Mouse (Mus musculus) ES-Bruce4 (cell line): ENCODE measurements around the gene Cd82.

ENCODE experiments used
- CTCF ChIP-seq: IDR thresholded peaks from one replicate; pipeline ENCODE4 v1.8.1; 2011; ENCODE audit warnings: low read depth, low read length
- EP300 ChIP-seq: IDR thresholded peaks from 2 replicates; pipeline ENCODE4 v1.6.1; 2011; ENCODE audit warnings: low read depth, low read length; ENCODE audit not compliant: insufficient read depth
- POLR2A ChIP-seq: IDR thresholded peaks from one replicate; pipeline ENCODE4 v1.8.1; 2011; ENCODE audit warnings: low read length; ENCODE audit not compliant: insufficient read depth

DNA sequence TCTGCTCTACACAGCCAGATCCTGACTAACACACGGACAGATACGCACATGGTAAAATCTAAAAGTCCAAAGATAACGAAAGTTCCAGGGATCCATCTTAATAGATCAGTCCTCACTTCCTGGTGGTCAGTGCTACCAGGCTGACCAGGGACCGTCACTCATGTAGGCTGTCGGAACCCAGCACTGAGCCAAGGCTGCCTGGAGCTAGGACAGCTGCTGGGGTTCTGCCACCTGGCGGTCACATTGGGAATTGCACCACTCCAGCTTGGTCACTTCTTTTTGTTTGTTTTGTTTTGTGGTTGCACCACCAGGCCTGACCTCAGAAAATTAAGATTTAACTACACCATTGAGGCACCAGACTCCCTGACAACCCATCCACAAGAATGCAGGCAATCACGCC, 14.6 kb upstream of the Cd82 start:
- TF ChIP-seq CTCF (peak; percentile 91), POLR2A (no peak), EP300 (no peak)
